In the genomic region with DNA sequence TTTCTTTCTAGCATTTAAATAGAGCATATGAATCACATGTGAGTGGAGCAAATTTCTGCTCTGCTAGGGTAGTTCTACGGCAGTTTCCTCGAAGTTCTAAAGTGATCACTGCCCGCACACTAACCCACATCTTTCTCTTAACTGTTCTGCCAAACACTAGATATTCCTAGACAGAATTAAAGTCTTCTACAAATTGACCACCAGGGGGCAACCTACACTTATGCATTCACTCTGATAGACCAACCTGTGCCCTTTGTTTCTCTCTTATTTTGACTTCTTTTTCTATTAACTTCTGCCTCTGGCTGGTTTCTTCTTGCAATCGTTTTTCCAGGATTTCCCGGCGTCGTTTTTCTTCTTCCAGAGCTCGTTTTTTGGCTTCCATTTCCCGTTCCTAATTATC, we compare ENCODE assay signal across 8 mouse cellular contexts. TPM values are rescaled to one million over a fixed set of nuclear protein-coding genes. Genes with fewer than 3 reads are reported as not detected.
DNase-seq lines count a peak whose midpoint lies in the region; ATAC-seq and TF ChIP-seq lines count a peak whose summit lies in the region.

No protein-coding gene starts in this region.

- H3K4me3 ChIP-seq in midbrain, postnatal 0 days (ENCODE audit: low read depth, low read length): no peak overlapping the region

- no peak overlapping the region for H3K4me2 ChIP-seq in midbrain, postnatal 0 days (ENCODE audit: low read depth, low read length, poor library complexity, severe bottlenecking)

- H3K27ac ChIP-seq in midbrain, postnatal 0 days (ENCODE audit: low read depth, low read length): no peak overlapping the region

- H3K27me3 ChIP-seq in midbrain, postnatal 0 days (ENCODE audit: insufficient read depth, low read length): no peaks in the 10 kb centered on the region

- H3K9ac ChIP-seq in midbrain, postnatal 0 days (replicated peaks; ENCODE audit: low read length, poor library complexity, severe bottlenecking): no peak overlapping the region

- DNase-seq in kidney, adult 9 months: peak; percentile 82
- DNase-seq in kidney, adult 18-20 months: no peak
- DNase-seq in brain, adult 2 months (ENCODE audit: low read depth, low spot score): peak; percentile 81
- peak; percentile 73 for DNase-seq in forelimb bud, embryonic 11.5 days (ENCODE audit: low read depth, low spot score)
- peak; percentile 53 to 75 for DNase-seq in kidney, postnatal 36 days
- DNase-seq in midbrain, postnatal 0 days (ENCODE audit: low spot score): peak; percentile 94
- no peak for DNase-seq in ovary, postnatal 10 days (ENCODE audit: low spot score)

- no peaks in the 10 kb centered on the region for H3K9me3 ChIP-seq in midbrain, postnatal 0 days (ENCODE audit: low read length)

- TF ChIP-seq CTCF in midbrain, postnatal 0 days (IDR thresholded peaks at IDR 0.05): peak; percentile 91

- WGBS in midbrain, postnatal 0 days: 45% methylated on average over 9 of the region's 9 CpGs

- H3K36me3 ChIP-seq in midbrain, postnatal 0 days (ENCODE audit: insufficient read depth, low read length): no peaks in the 10 kb centered on the region

- peak; percentile 83 for ATAC-seq in CD4-positive, CD25-positive, alpha-beta regulatory T cell, adult 4 months
- peak; percentile 81 for ATAC-seq in midbrain, postnatal 0 days (ENCODE audit: low FRiP score)

- H3K4me1 ChIP-seq in midbrain, postnatal 0 days (ENCODE audit: insufficient read depth, low read length): no peaks in the 10 kb centered on the region

RNA-seq across cellular contexts. Expression of gene Abhd10, which starts 14.1 kb away (rescaled TPM):
- 10 to 100 TPM; 19.1 to 29.5 TPM for polyA plus RNA-seq in CD4-positive, CD25-positive, alpha-beta regulatory T cell, adult 4 months (2017; shearing (Covaris generic))
- 21.5 and 24.2 TPM in 2 replicates for total RNA-seq in midbrain, postnatal 0 days (2014; rRNA removed)
- polyA plus RNA-seq in midbrain, postnatal 0 days (2015; fragmentation: Nextera tagmentation; extraction: Ambion mirVana): 34.2 and 38.5 TPM in 2 replicates

RNA-seq across cellular contexts. Expression of gene Tagln3, which starts 32.4 kb away (rescaled TPM):
- not detected for polyA plus RNA-seq in CD4-positive, CD25-positive, alpha-beta regulatory T cell, adult 4 months (2017; shearing (Covaris generic))
- 141 TPM in 2 replicates for total RNA-seq in midbrain, postnatal 0 days (2014; rRNA removed)
- polyA plus RNA-seq in midbrain, postnatal 0 days (2015; fragmentation: Nextera tagmentation; extraction: Ambion mirVana): 221 and 222 TPM in 2 replicates

Comparison
In these comparisons a context has a peak if more than half of its experiments do, and no peak if none do; other contexts are left out.
1. DNase-seq: peak in kidney, adult 9 months (single experiment), brain, adult 2 months (single experiment), forelimb bud, embryonic 11.5 days (single experiment), kidney, postnatal 36 days (2 of 2) and midbrain, postnatal 0 days (single experiment); none in kidney, adult 18-20 months (single experiment) and ovary, postnatal 10 days (single experiment).
2. RNA of gene Tagln3, which starts 32.4 kb away (polyA plus RNA-seq): 221 to 222 TPM in midbrain, postnatal 0 days; not detected in CD4-positive, CD25-positive, alpha-beta regulatory T cell, adult 4 months; every median in the first group is over 100 times any median in the second.